Mouse (Mus musculus): ENCODE measurements at regions not wholly inside any gene's neighbourhood (a gene's known extent, or its start where the extent isn't known, plus 50 kb on each side); places are given as distances from the start of the nearest gene placed in this dataset.

- Histone ChIP-seq H3K9me3 (replicated peaks; ENCODE audit: insufficient read depth, low read length) (no peaks in the 10 kb centered on the region), H3K36me3 (ENCODE audit: control insufficient read depth in 1 of 2, insufficient read depth in 2 of 2, low read length in 2 of 2) (no peaks in the 10 kb centered on the region), H3K27ac (ENCODE audit: control insufficient read depth, low read depth, low read length) (no peak overlapping the region), H3K9ac (ENCODE audit: control insufficient read depth, low read depth, low read length, poor library complexity, severe bottlenecking) (no peak overlapping the region), H3K79me2 (ENCODE audit: control insufficient read depth, insufficient read depth, low read length, poor library complexity) (no peaks in the 10 kb centered on the region), H3K27me3 (ENCODE audit: control insufficient read depth in 1 of 2, insufficient read depth in 2 of 2, low read length in 2 of 2) (no peaks in the 10 kb centered on the region; a peak in 2 of 4 replicates), H3K4me3 (ENCODE audit: control insufficient read depth in 1 of 2, insufficient read depth in 1 of 2, low read depth in 2 of 2, low read length in 2 of 2) (no peak overlapping the region), H3K4me1 (ENCODE audit: control insufficient read depth in 1 of 2, insufficient read depth in 2 of 2, low read length in 2 of 2) (no peaks in the 10 kb centered on the region)
- no peak for TF ChIP-seq MYC (IDR thresholded peaks at IDR 0.05; ENCODE audit: low read depth, low read length)
- TF ChIP-seq MAFK (IDR thresholded peaks at IDR 0.05; ENCODE audit: borderline replicate concordance, low read depth, low read length), result no peak
- TF ChIP-seq EP300 (IDR thresholded peaks at IDR 0.05; ENCODE audit: low read depth in 1 of 2, low read length in 2 of 2), result peak; percentile 7 to 29; a peak in 1 of 4 replicates
- peak; percentile 34 for DNase-seq (ENCODE audit: low read depth, low spot score)
Measured at GRCm38 (mm10) chr1:163621293-163621692, 103.7 kb downstream of the Mettl11b start.

- no peak overlapping the region for H3K9ac ChIP-seq (ENCODE audit: control insufficient read depth, low read depth, low read length, poor library complexity, severe bottlenecking)
- no peaks in the 10 kb centered on the region for H3K79me2 ChIP-seq (ENCODE audit: control insufficient read depth, insufficient read depth, low read length, poor library complexity)
- H3K4me3 ChIP-seq (ENCODE audit: control insufficient read depth in 1 of 2, insufficient read depth in 1 of 2, low read depth in 2 of 2, low read length in 2 of 2), result no peak overlapping the region
- H3K4me1 ChIP-seq (ENCODE audit: control insufficient read depth in 1 of 2, insufficient read depth in 2 of 2, low read length in 2 of 2), result no peaks in the 10 kb centered on the region
- no peak overlapping the region for H3K27ac ChIP-seq (ENCODE audit: control insufficient read depth, low read depth, low read length)
- no peaks in the 10 kb centered on the region for H3K36me3 ChIP-seq (ENCODE audit: control insufficient read depth in 1 of 2, insufficient read depth in 2 of 2, low read length in 2 of 2)
- TF ChIP-seq POLR2AphosphoS2 (IDR thresholded peaks at IDR 0.05; ENCODE audit: low read length), result no peak
- no peak for TF ChIP-seq GABPA (IDR thresholded peaks at IDR 0.05; ENCODE audit: low read depth, low read length)
- no peak for TF ChIP-seq SMC3 (IDR thresholded peaks at IDR 0.05; ENCODE audit: low read depth, low read length)
- no peak for TF ChIP-seq CHD2 (IDR thresholded peaks at IDR 0.05; ENCODE audit: low read length)
- TF ChIP-seq TCF12 (IDR thresholded peaks at IDR 0.05; ENCODE audit: low read depth, low read length), result no peak
- TF ChIP-seq BHLHE40 (IDR thresholded peaks at IDR 0.05; ENCODE audit: borderline replicate concordance, low read depth, low read length), result no peak
- no peak for TF ChIP-seq JUND (IDR thresholded peaks at IDR 0.05; ENCODE audit: low read depth, low read length)
- no peak for TF ChIP-seq ETS1 (IDR thresholded peaks at IDR 0.05; ENCODE audit: low read depth, low read length)
- TF ChIP-seq NELFE (IDR thresholded peaks at IDR 0.05; ENCODE audit: low read depth, low read length), result no peak
- TF ChIP-seq ZMIZ1 (IDR thresholded peaks at IDR 0.05; ENCODE audit: low read depth, low read length), result no peak
- no peak for TF ChIP-seq USF1 (IDR thresholded peaks at IDR 0.05; ENCODE audit: low read depth, low read length)
- no peak for TF ChIP-seq TAL1 (IDR thresholded peaks at IDR 0.05; ENCODE audit: low read length)
- no peak for DNase-seq (ENCODE audit: low read depth, low spot score)
- no peaks in the 10 kb centered on the region for H3K9me3 ChIP-seq (replicated peaks; ENCODE audit: insufficient read depth, low read length)
- no peaks in the 10 kb centered on the region; a peak in 2 of 4 replicates for H3K27me3 ChIP-seq (ENCODE audit: control insufficient read depth in 1 of 2, insufficient read depth in 2 of 2, low read length in 2 of 2)
Measured at GRCm38 (mm10) chr1:163619831-163620230, 105.2 kb downstream of the Mettl11b start.

- Histone ChIP-seq H3K9ac (ENCODE audit: control insufficient read depth, low read depth, low read length, poor library complexity, severe bottlenecking) (no peak overlapping the region), H3K79me2 (ENCODE audit: control insufficient read depth, insufficient read depth, low read length, poor library complexity) (no peaks in the 10 kb centered on the region), H3K9me3 (replicated peaks; ENCODE audit: insufficient read depth, low read length) (no peaks in the 10 kb centered on the region), H3K4me1 (ENCODE audit: control insufficient read depth in 1 of 2, insufficient read depth in 2 of 2, low read length in 2 of 2) (no peaks in the 10 kb centered on the region), H3K36me3 (ENCODE audit: control insufficient read depth in 1 of 2, insufficient read depth in 2 of 2, low read length in 2 of 2) (no peaks in the 10 kb centered on the region), H3K27me3 (ENCODE audit: control insufficient read depth in 1 of 2, insufficient read depth in 2 of 2, low read length in 2 of 2) (no peaks in the 10 kb centered on the region; a peak in 2 of 4 replicates), H3K27ac (ENCODE audit: control insufficient read depth, low read depth, low read length) (no peak overlapping the region), H3K4me3 (ENCODE audit: control insufficient read depth in 1 of 2, insufficient read depth in 1 of 2, low read depth in 2 of 2, low read length in 2 of 2) (no peak overlapping the region)
- DNase-seq (ENCODE audit: low read depth, low spot score), result no peak
- TF ChIP-seq NRF1 (IDR thresholded peaks at IDR 0.05; ENCODE audit: insufficient read depth, low read depth, low read length, poor library complexity, severe bottlenecking) (no peak), ZC3H11A (IDR thresholded peaks at IDR 0.05; ENCODE audit: low read depth, low read length) (no peak), TCF12 (IDR thresholded peaks at IDR 0.05; ENCODE audit: low read depth, low read length) (no peak), ETS1 (IDR thresholded peaks at IDR 0.05; ENCODE audit: low read depth, low read length) (no peak), MXI1 (IDR thresholded peaks at IDR 0.05; ENCODE audit: low read depth, low read length) (no peak), ZNF384 (IDR thresholded peaks at IDR 0.05; ENCODE audit: low read depth, low read length) (no peak), GABPA (IDR thresholded peaks at IDR 0.05; ENCODE audit: low read depth, low read length) (no peak), MAFK (IDR thresholded peaks at IDR 0.05; ENCODE audit: borderline replicate concordance, low read depth, low read length) (no peak), KAT2A (conservative IDR thresholded peaks at IDR 0.05; ENCODE audit: low read depth, low read length) (no peak), CTCF (IDR thresholded peaks at IDR 0.05 in 2 of 3, conservative IDR thresholded peaks at IDR 0.05 in 1 of 3; ENCODE audit: control insufficient read depth in 1 of 3, insufficient read depth in 1 of 3, low read depth in 2 of 3, low read length in 3 of 3, poor library complexity in 1 of 3, severe bottlenecking in 1 of 3) (no peak), E2F4 (IDR thresholded peaks at IDR 0.05; ENCODE audit: borderline replicate concordance, low read depth, low read length) (no peak), SMC3 (IDR thresholded peaks at IDR 0.05; ENCODE audit: low read depth, low read length) (no peak), RCOR1 (IDR thresholded peaks at IDR 0.05; ENCODE audit: low read depth, low read length) (no peak), MAZ (IDR thresholded peaks at IDR 0.05; ENCODE audit: low read depth, low read length) (no peak), HCFC1 (IDR thresholded peaks at IDR 0.05; ENCODE audit: low read depth, low read length) (no peak), MYB (IDR thresholded peaks at IDR 0.05; ENCODE audit: low read depth, low read length) (no peak)
Measured at GRCm38 (mm10) chr1:163618132-163618531, 106.9 kb downstream of the Mettl11b start.

Data from MEL (cell line).